Mouse (Mus musculus): Measurements from ENCODE around the gene Ccdc124. TPM values are rescaled to one million over a fixed set of nuclear protein-coding genes. Genes with fewer than 3 reads are reported as not detected.
A peak's percentile ranks its signal among the peaks of the same experiment; 100 is the strongest.

Gene Ccdc124
- 31.1 and 32.3 TPM in 2 replicates for polyA plus RNA-seq (2011; ENCODE audit: insufficient read length, low read depth, missing spikeins)

GRCm38 (mm10) chr8:70873364-70873985, at the start of gene Ccdc124:
Gene Ccdc124 (minus strand): TSS chr8:70873935.
- Histone ChIP-seq H3K4me3 (ENCODE audit: insufficient read depth, low read length) (peak within 1 kb of the TSS; percentile 81), H3K27ac (ENCODE audit: insufficient read depth, low read length) (peak within 1 kb of the TSS; percentile 94), H3K4me1 (ENCODE audit: control insufficient read depth, insufficient read depth, low read length) (no peaks in the 10 kb centered on the region)
- peak; percentile 30; the same call in 1 of the 2 replicates for TF ChIP-seq POLR2A (IDR thresholded peaks at IDR 0.05; ENCODE audit: low read depth, low read length)
- TF ChIP-seq CTCF (IDR thresholded peaks at IDR 0.05; ENCODE audit: borderline replicate concordance, insufficient read depth, low read length): peak; percentile 59

GRCm38 (mm10) chr8:70920049-70920922, 46.6 kb upstream of the Ccdc124 start:
- Histone ChIP-seq H3K4me1 (ENCODE audit: control insufficient read depth, insufficient read depth, low read length) (no peaks in the 10 kb centered on the region), H3K4me3 (ENCODE audit: insufficient read depth, low read length) (no peak overlapping the region), H3K27ac (ENCODE audit: insufficient read depth, low read length) (no peak overlapping the region)
- TF ChIP-seq CTCF (IDR thresholded peaks at IDR 0.05; ENCODE audit: borderline replicate concordance, insufficient read depth, low read length): no peak

GRCm38 (mm10) chr8:70914704-70915103, 41.0 kb upstream of the Ccdc124 start:
- no peak overlapping the region for H3K4me3 ChIP-seq (ENCODE audit: insufficient read depth, low read length)
- no peaks in the 10 kb centered on the region; the same call in 1 of the 2 replicates for H3K4me1 ChIP-seq (ENCODE audit: control insufficient read depth, insufficient read depth, low read length)
- no peak for TF ChIP-seq CTCF (IDR thresholded peaks at IDR 0.05; ENCODE audit: borderline replicate concordance, insufficient read depth, low read length)
- TF ChIP-seq POLR2A (IDR thresholded peaks at IDR 0.05; ENCODE audit: low read depth, low read length): no peak
- H3K27ac ChIP-seq (ENCODE audit: insufficient read depth, low read length): no peak overlapping the region

GRCm38 (mm10) chr8:70913523-70913922, 39.8 kb upstream of the Ccdc124 start:
- Histone ChIP-seq H3K4me1 (ENCODE audit: control insufficient read depth, insufficient read depth, low read length) (no peaks in the 10 kb centered on the region; the same call in 1 of the 2 replicates), H3K4me3 (ENCODE audit: insufficient read depth, low read length) (no peak overlapping the region), H3K27ac (ENCODE audit: insufficient read depth, low read length) (no peak overlapping the region)
- TF ChIP-seq POLR2A (IDR thresholded peaks at IDR 0.05; ENCODE audit: low read depth, low read length): no peak
- no peak for TF ChIP-seq CTCF (IDR thresholded peaks at IDR 0.05; ENCODE audit: borderline replicate concordance, insufficient read depth, low read length)

- Histone ChIP-seq H3K4me1 (ENCODE audit: control insufficient read depth, insufficient read depth, low read length) (no peaks in the 10 kb centered on the region; the same call in 1 of the 2 replicates), H3K27ac (ENCODE audit: insufficient read depth, low read length) (no peak overlapping the region), H3K4me3 (ENCODE audit: insufficient read depth, low read length) (no peak overlapping the region)
- no peak for TF ChIP-seq POLR2A (IDR thresholded peaks at IDR 0.05; ENCODE audit: low read depth, low read length)
- TF ChIP-seq CTCF (IDR thresholded peaks at IDR 0.05; ENCODE audit: borderline replicate concordance, insufficient read depth, low read length): no peak
Observed at GRCm38 (mm10) chr8:70912955-70913354, 39.2 kb upstream of the Ccdc124 start.

- Histone ChIP-seq H3K4me1 (ENCODE audit: control insufficient read depth, insufficient read depth, low read length) (peaks cover 5% of the 10 kb centered on the region), H3K27ac (ENCODE audit: insufficient read depth, low read length) (no peak overlapping the region), H3K4me3 (ENCODE audit: insufficient read depth, low read length) (no peak overlapping the region)
- TF ChIP-seq CTCF (IDR thresholded peaks at IDR 0.05; ENCODE audit: borderline replicate concordance, insufficient read depth, low read length) (no peak), POLR2A (IDR thresholded peaks at IDR 0.05; ENCODE audit: low read depth, low read length) (no peak)
Observed at GRCm38 (mm10) chr8:70911596-70911995, 37.9 kb upstream of the Ccdc124 start.

GRCm38 (mm10) chr8:70907518-70907917, 33.8 kb upstream of the Ccdc124 start:
- H3K4me1 ChIP-seq (ENCODE audit: control insufficient read depth, insufficient read depth, low read length): peaks cover 9% of the 10 kb centered on the region
- no peak overlapping the region for H3K4me3 ChIP-seq (ENCODE audit: insufficient read depth, low read length)
- H3K27ac ChIP-seq (ENCODE audit: insufficient read depth, low read length): no peak overlapping the region
- no peak for TF ChIP-seq CTCF (IDR thresholded peaks at IDR 0.05; ENCODE audit: borderline replicate concordance, insufficient read depth, low read length)
- TF ChIP-seq POLR2A (IDR thresholded peaks at IDR 0.05; ENCODE audit: low read depth, low read length): no peak

GRCm38 (mm10) chr8:70905831-70906736, 32.3 kb upstream of the Ccdc124 start, which contains the start of gene Map1s:
Gene Map1s (plus strand): TSS chr8:70905932.
- Histone ChIP-seq H3K4me1 (ENCODE audit: control insufficient read depth, insufficient read depth, low read length) (peaks cover 9% of the 10 kb centered on the region), H3K27ac (ENCODE audit: insufficient read depth, low read length) (peak within 1 kb of the TSS; percentile 59), H3K4me3 (ENCODE audit: insufficient read depth, low read length) (peak within 1 kb of the TSS; percentile 50)
- TF ChIP-seq POLR2A (IDR thresholded peaks at IDR 0.05; ENCODE audit: low read depth, low read length) (peak; percentile 87), CTCF (IDR thresholded peaks at IDR 0.05; ENCODE audit: borderline replicate concordance, insufficient read depth, low read length) (no peak)

- H3K4me3 ChIP-seq (ENCODE audit: insufficient read depth, low read length): peak overlapping the region; percentile 50
- peaks cover 9% of the 10 kb centered on the region for H3K4me1 ChIP-seq (ENCODE audit: control insufficient read depth, insufficient read depth, low read length)
- peak overlapping the region; percentile 7; the same call in 1 of the 2 replicates for H3K27ac ChIP-seq (ENCODE audit: insufficient read depth, low read length)
- TF ChIP-seq POLR2A (IDR thresholded peaks at IDR 0.05; ENCODE audit: low read depth, low read length): no peak
- no peak for TF ChIP-seq CTCF (IDR thresholded peaks at IDR 0.05; ENCODE audit: borderline replicate concordance, insufficient read depth, low read length)
Observed at GRCm38 (mm10) chr8:70905463-70905830, 31.7 kb upstream of the Ccdc124 start.

Data from embryonic fibroblast, embryonic 13.5 days (primary cell).